Mouse (Mus musculus) testis, adult 2 months (tissue): Measurements from ENCODE around the gene Thbs4.

Experiments
- CTCF ChIP-seq: fragments of 200-500 bp; IDR thresholded peaks from 2 replicates; pipeline ENCODE4 v1.5.1; 2012; ENCODE audit warnings: low read depth, mild to moderate bottlenecking, inconsistent platforms, low read length, moderate library complexity; ENCODE audit not compliant: control insufficient read depth, insufficient read depth, insufficient replicate concordance
- POLR2A ChIP-seq: fragments of 200-500 bp; IDR thresholded peaks from 2 replicates; pipeline ENCODE4 v1.6.1; 2012; ENCODE audit warnings: low read depth, mild to moderate bottlenecking, inconsistent platforms, low read length, moderate library complexity; ENCODE audit not compliant: control insufficient read depth

DNA sequence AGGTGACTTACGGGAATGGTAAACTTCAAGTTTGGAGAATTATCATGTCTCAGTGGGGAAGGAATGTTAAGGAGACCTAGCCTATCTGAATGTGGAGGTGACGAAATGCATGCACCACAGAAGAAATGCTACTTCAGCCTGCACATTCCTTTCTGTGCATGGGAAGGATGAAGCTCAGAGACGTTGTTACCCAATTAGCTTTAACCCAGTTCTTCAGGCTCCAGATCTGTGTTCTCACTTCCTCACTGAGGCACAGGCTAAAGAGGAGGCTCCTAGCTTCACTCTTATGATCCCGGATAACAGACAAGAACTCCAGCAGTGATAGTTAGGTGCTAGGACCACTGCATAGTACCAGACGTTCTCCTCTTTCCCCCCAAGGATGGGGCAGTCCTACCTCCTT, 21.7 kb upstream of the Thbs4 start:
- TF ChIP-seq POLR2A (no peak), CTCF (no peak)
